Mouse (Mus musculus): ENCODE data around the gene Gm49450. TPM values are rescaled to one million over a fixed set of nuclear protein-coding genes. Genes with fewer than 3 reads are reported as not detected.

Gene Gm49450
- total RNA-seq, 2 experiments from 2014 or later: not detected

GRCm38 (mm10) chr15:98897928-98898800 is 55.2 kb downstream of the Gm49450 start, which contains the start of gene Dhh:
Gene Dhh, minus strand, starts transcription at chr15:98898540.
- no peak for ATAC-seq (replicated peaks; ENCODE audit: low FRiP score, low TSS enrichment, poor library complexity, severe bottlenecking)

GRCm38 (mm10) chr15:98897495-98897894 is 55.9 kb downstream of the Gm49450 start:
- ATAC-seq (replicated peaks; ENCODE audit: low FRiP score, low TSS enrichment, poor library complexity, severe bottlenecking): no peak

DNA sequence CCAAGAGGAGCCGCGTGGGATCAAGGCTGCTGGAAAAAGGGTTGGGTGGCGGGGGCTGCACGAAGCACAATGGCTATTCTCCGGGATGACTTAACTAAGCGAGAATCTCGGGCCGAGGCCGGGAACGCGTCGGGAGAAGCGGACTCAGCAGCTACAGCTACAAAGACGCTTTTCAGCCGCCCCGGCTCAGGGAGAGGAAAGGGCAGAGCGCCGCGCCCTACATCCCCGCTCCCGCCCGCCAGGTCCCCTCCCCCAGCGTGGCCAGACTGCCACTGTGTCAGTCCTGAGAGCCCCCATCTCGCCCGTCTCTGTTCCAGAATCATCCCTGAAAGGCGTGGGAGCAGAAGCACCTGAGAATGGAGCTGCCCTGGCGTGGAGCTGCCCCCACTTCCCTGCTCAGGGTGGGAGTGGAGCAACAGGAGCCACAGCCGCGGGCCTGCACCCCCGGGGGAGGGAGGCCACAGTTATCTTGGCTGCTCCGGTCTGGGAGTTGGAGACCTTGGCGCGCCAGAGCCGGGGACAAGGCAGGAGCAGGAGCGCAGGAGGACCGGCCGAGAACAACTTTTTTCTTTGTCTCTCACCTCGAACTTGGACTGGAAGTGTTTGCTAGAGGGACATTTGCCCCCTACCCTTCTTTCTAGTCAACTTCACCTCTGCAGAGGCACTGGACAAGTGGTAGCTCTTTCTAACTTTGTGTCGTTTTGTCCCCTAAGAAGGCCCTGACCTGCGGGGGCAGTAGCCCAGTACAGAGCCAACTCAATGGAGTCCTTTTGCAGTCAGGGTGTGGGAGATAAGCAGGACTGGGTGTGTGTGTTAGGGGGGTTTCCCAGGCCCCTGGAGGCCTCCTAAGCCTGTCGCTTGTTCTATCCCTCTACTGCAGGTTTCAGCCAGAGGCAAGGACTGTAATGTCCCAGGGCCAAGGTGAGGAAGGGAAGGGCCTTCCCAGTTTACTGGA is 57.4 kb downstream of the Gm49450 start:
- no peak for ATAC-seq (replicated peaks; ENCODE audit: low FRiP score, low TSS enrichment, poor library complexity, severe bottlenecking)

- no peak for ATAC-seq (replicated peaks; ENCODE audit: low FRiP score, low TSS enrichment, poor library complexity, severe bottlenecking)
Observed at GRCm38 (mm10) chr15:98894746-98895634, 58.4 kb downstream of the Gm49450 start.

GRCm38 (mm10) chr15:98893940-98894745 is 59.2 kb downstream of the Gm49450 start, which contains the start of gene Rhebl1:
Gene Rhebl1, minus strand, starts transcription at chr15:98894540.
- no peak for ATAC-seq (replicated peaks; ENCODE audit: low FRiP score, low TSS enrichment, poor library complexity, severe bottlenecking)

DNA sequence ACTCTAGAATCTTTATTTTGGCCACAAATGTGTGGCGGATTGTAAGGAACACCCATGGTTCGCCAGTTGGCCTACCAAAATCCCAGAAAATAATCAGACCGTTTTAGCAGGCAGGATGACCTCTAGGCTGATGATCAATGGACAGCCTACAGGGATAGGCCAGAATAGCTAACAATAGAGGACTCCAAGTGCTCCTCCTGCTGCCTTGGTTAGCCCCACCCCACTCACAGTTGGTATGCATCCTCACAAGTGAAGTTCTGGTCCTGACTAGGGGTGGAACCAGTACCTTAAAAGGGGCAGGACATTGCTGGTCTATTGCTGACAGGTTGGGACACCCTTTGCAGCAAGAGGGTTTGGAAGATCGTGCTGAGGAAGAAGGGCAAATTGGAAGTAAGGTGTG is 60.3 kb downstream of the Gm49450 start:
- ATAC-seq (replicated peaks; ENCODE audit: low FRiP score, low TSS enrichment, poor library complexity, severe bottlenecking): no peak

DNA sequence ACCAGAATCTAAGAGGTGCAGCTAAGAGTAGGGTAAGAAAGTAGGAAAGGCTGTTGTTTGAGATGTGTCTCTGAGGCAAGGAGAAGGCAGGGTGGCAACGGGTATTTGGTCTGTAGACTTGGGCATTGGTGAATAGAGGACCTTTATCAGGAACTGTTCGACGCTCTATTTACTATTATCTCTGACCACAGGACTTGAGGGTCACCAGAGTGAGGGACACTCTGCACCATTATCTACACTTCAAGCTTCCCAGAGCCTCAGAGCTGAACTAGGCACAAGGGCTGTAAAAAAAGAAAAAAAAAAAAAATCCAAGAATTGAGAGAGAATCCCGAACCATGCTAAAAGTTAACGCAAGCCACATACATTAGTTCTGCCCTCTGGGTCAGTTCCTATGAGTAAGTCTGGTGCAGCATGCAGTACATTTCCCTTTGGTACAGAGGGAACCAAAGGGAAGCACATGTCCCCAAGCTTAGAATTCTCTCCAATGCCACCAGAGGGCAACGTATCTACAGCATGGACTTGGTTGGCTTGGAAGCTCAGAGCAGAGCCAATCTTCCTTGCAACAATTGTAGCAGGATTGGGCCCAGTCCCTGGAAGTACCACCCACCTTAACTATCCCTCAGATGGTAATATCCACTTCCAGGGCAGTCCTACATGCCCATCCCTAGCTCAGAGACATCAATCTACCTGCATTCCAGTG is 61.3 kb downstream of the Gm49450 start:
- peak; percentile 88 for ATAC-seq (replicated peaks; ENCODE audit: low FRiP score, low TSS enrichment, poor library complexity, severe bottlenecking)

GRCm38 (mm10) chr15:98891198-98891742 is 62.1 kb downstream of the Gm49450 start:
- no peak for ATAC-seq (replicated peaks; ENCODE audit: low FRiP score, low TSS enrichment, poor library complexity, severe bottlenecking)

GRCm38 (mm10) chr15:98887526-98887925 is 65.8 kb downstream of the Gm49450 start:
- ATAC-seq (replicated peaks; ENCODE audit: low FRiP score, low TSS enrichment, poor library complexity, severe bottlenecking): no peak

GRCm38 (mm10) chr15:98886667-98887387 is 66.5 kb downstream of the Gm49450 start:
- no peak for ATAC-seq (replicated peaks; ENCODE audit: low FRiP score, low TSS enrichment, poor library complexity, severe bottlenecking)

- no peak for ATAC-seq (replicated peaks; ENCODE audit: low FRiP score, low TSS enrichment, poor library complexity, severe bottlenecking)
Observed at GRCm38 (mm10) chr15:98884106-98884505, 69.2 kb downstream of the Gm49450 start.

- no peak for ATAC-seq (replicated peaks; ENCODE audit: low FRiP score, low TSS enrichment, poor library complexity, severe bottlenecking)
Observed at GRCm38 (mm10) chr15:98883661-98884060, 69.7 kb downstream of the Gm49450 start.

Other genes starting within 250 kb of the Gm49450 start
- not detected in 2 replicates for gene Ccdc65, start 245.3 kb downstream of the Gm49450 start, total RNA-seq (2014; fragmentation: Nextera tagmentation)
- not detected in 2 replicates for gene Ccdc65, start 245.3 kb downstream of the Gm49450 start, total RNA-seq (2017)
- 5.5 and 6.1 TPM in 2 replicates for gene Fkbp11, start 225.4 kb downstream of the Gm49450 start, total RNA-seq (2014; fragmentation: Nextera tagmentation)
- gene Fkbp11, start 225.4 kb downstream of the Gm49450 start, total RNA-seq (2017): 5.8 and 6.9 TPM in 2 replicates
- gene Arf3, start 190.3 kb downstream of the Gm49450 start, total RNA-seq (2014; fragmentation: Nextera tagmentation): 22.5 and 23.2 TPM in 2 replicates
- gene Arf3, start 190.3 kb downstream of the Gm49450 start, total RNA-seq (2017): 16.9 and 22.1 TPM in 2 replicates
- gene Wnt10b, start 175.4 kb downstream of the Gm49450 start, total RNA-seq (2014; fragmentation: Nextera tagmentation): not detected in 2 replicates
- not detected in 2 replicates for gene Wnt10b, start 175.4 kb downstream of the Gm49450 start, total RNA-seq (2017)
- not detected in 2 replicates for gene Wnt1, start 163.7 kb downstream of the Gm49450 start, total RNA-seq (2014; fragmentation: Nextera tagmentation)
- not detected in 2 replicates for gene Wnt1, start 163.7 kb downstream of the Gm49450 start, total RNA-seq (2017)
- not detected in 2 replicates for gene Ddn, start 144.1 kb downstream of the Gm49450 start, total RNA-seq (2014; fragmentation: Nextera tagmentation)
- gene Ddn, start 144.1 kb downstream of the Gm49450 start, total RNA-seq (2017): 0.08 TPM in 1 of 2 replicates, not detected in the other
- gene Prkag1, start 122.0 kb downstream of the Gm49450 start, total RNA-seq (2014; fragmentation: Nextera tagmentation): 61.3 and 121 TPM in 2 replicates
- 120 and 143 TPM in 2 replicates for gene Prkag1, start 122.0 kb downstream of the Gm49450 start, total RNA-seq (2017)
- gene Kmt2d, start 82.3 kb downstream of the Gm49450 start, total RNA-seq (2014; fragmentation: Nextera tagmentation): 55.2 and 72.7 TPM in 2 replicates
- gene Kmt2d, start 82.3 kb downstream of the Gm49450 start, total RNA-seq (2017): 27.5 and 31.8 TPM in 2 replicates
- gene Rhebl1, start 59.0 kb downstream of the Gm49450 start, total RNA-seq (2014; fragmentation: Nextera tagmentation): 17.4 and 25.2 TPM in 2 replicates
- gene Rhebl1, start 59.0 kb downstream of the Gm49450 start, total RNA-seq (2017): 4.3 and 9.4 TPM in 2 replicates
- gene Dhh, start 55.0 kb downstream of the Gm49450 start, total RNA-seq (2014; fragmentation: Nextera tagmentation): not detected in 2 replicates
- not detected in 2 replicates for gene Dhh, start 55.0 kb downstream of the Gm49450 start, total RNA-seq (2017)
- 8.7 and 14.5 TPM in 2 replicates for gene Lmbr1l, start 35.3 kb downstream of the Gm49450 start, total RNA-seq (2014; fragmentation: Nextera tagmentation)
- 5.7 and 12.0 TPM in 2 replicates for gene Lmbr1l, start 35.3 kb downstream of the Gm49450 start, total RNA-seq (2017)
- 2,322 and 3,225 TPM in 2 replicates for gene Tuba1b, start 19.0 kb downstream of the Gm49450 start, total RNA-seq (2014; fragmentation: Nextera tagmentation)
- 801 and 969 TPM in 2 replicates for gene Tuba1b, start 19.0 kb downstream of the Gm49450 start, total RNA-seq (2017)
- gene Tuba1a, start 152 bp upstream of the Gm49450 start, total RNA-seq (2014; fragmentation: Nextera tagmentation): 4.5 and 10.2 TPM in 2 replicates
- gene Tuba1a, start 152 bp upstream of the Gm49450 start, total RNA-seq (2017): 9.7 and 16.0 TPM in 2 replicates
- 85.6 and 109 TPM in 2 replicates for gene Tuba1c, start 76.3 kb upstream of the Gm49450 start, total RNA-seq (2014; fragmentation: Nextera tagmentation)
- gene Tuba1c, start 76.3 kb upstream of the Gm49450 start, total RNA-seq (2017): 34.5 and 41.4 TPM in 2 replicates
- gene Prph, start 101.6 kb upstream of the Gm49450 start, total RNA-seq (2014; fragmentation: Nextera tagmentation): not detected in 2 replicates
- not detected in 2 replicates for gene Prph, start 101.6 kb upstream of the Gm49450 start, total RNA-seq (2017)
- 25.0 and 40.8 TPM in 2 replicates for gene Troap, start 121.0 kb upstream of the Gm49450 start, total RNA-seq (2014; fragmentation: Nextera tagmentation)
- 6.6 and 37.9 TPM in 2 replicates for gene Troap, start 121.0 kb upstream of the Gm49450 start, total RNA-seq (2017)
- gene C1ql4, start 134.3 kb upstream of the Gm49450 start, total RNA-seq (2014; fragmentation: Nextera tagmentation): not detected in 2 replicates
- gene C1ql4, start 134.3 kb upstream of the Gm49450 start, total RNA-seq (2017): not detected in 2 replicates
- gene Dnajc22, start 139.6 kb upstream of the Gm49450 start, total RNA-seq (2014; fragmentation: Nextera tagmentation): not detected in 2 replicates
- not detected in 2 replicates for gene Dnajc22, start 139.6 kb upstream of the Gm49450 start, total RNA-seq (2017)
- gene Spats2, start 172.4 kb upstream of the Gm49450 start, total RNA-seq (2014; fragmentation: Nextera tagmentation): not detected in 2 replicates
- 0.61 TPM in 1 of 2 replicates, not detected in the other for gene Spats2, start 172.4 kb upstream of the Gm49450 start, total RNA-seq (2017)